Mouse (Mus musculus) bone marrow macrophage, adult 2 months (primary cell): ENCODE measurements around the gene Gm20532. TPM values are rescaled to one million over a fixed set of nuclear protein-coding genes. Genes with fewer than 3 reads are reported as not detected.
A peak's percentile ranks its signal among the peaks of the same experiment; 100 is the strongest.

Source experiments
- H3K27ac ChIP-seq: 2 replicates; pipeline ENCODE4 v1.5.1; 2012; ENCODE audit warnings: low read depth, low read length; ENCODE audit not compliant: insufficient read depth
- H3K4me1 ChIP-seq: 2 replicates; pipeline ENCODE4 v1.6.1; 2012; ENCODE audit warnings: low read length; ENCODE audit not compliant: control insufficient read depth, insufficient read depth
- H3K4me3 ChIP-seq: 2 replicates; pipeline ENCODE4 v1.5.1; 2012; ENCODE audit warnings: mild to moderate bottlenecking, low read length, moderate library complexity; ENCODE audit not compliant: insufficient read depth
- CTCF ChIP-seq: IDR thresholded peaks from 2 replicates; pipeline ENCODE4 v1.5.1; 2012; ENCODE audit warnings: low read depth, mild to moderate bottlenecking, low read length, moderate library complexity
- POLR2A ChIP-seq: IDR thresholded peaks from 2 replicates; pipeline ENCODE4 v1.6.1; 2012; ENCODE audit warnings: mild to moderate bottlenecking, low read depth, low read length, borderline replicate concordance
- polyA plus RNA-seq: library from polyadenylated mRNA; stranded (reverse); fragments of >200 nt; gene quantifications from 2 replicates; pipeline ENCODE4 v1.2.4, GENCODE M21; 2012; ENCODE audit not compliant: missing spikeins, insufficient read depth, insufficient read length

Gm20532 gene
- polyA plus RNA-seq, 1 experiment: not detected

GRCm38 (mm10) chr2:26593211-26594021, 7.0 kb downstream of the Gm20532 start:
- TF ChIP-seq POLR2A: no peak
- no peak for TF ChIP-seq CTCF
- no peak overlapping the region for H3K4me3 ChIP-seq
- no peak overlapping the region for H3K27ac ChIP-seq
- H3K4me1 ChIP-seq: peaks cover 8% of the 10 kb centered on the region

- no peak overlapping the region for H3K4me3 ChIP-seq
- TF ChIP-seq POLR2A (no peak), CTCF (peak; percentile 44)
- peaks cover 12% of the 10 kb centered on the region for H3K4me1 ChIP-seq
- H3K27ac ChIP-seq: no peak overlapping the region
Measured at GRCm38 (mm10) chr2:26594022-26594346, 7.5 kb downstream of the Gm20532 start.

GRCm38 (mm10) chr2:26594461-26594933, 8.1 kb downstream of the Gm20532 start:
- Histone ChIP-seq H3K27ac (no peak overlapping the region), H3K4me1 (peaks cover 15% of the 10 kb centered on the region), H3K4me3 (no peak overlapping the region)
- TF ChIP-seq POLR2A: no peak
- no peak for TF ChIP-seq CTCF

- Histone ChIP-seq H3K4me3 (no peak overlapping the region), H3K27ac (no peak overlapping the region), H3K4me1 (peaks cover 21% of the 10 kb centered on the region)
- no peak for TF ChIP-seq POLR2A
- no peak for TF ChIP-seq CTCF
Measured at GRCm38 (mm10) chr2:26594934-26595724, 8.7 kb downstream of the Gm20532 start.

- no peak overlapping the region for H3K4me3 ChIP-seq
- no peak overlapping the region for H3K27ac ChIP-seq
- peaks cover 23% of the 10 kb centered on the region for H3K4me1 ChIP-seq
- TF ChIP-seq POLR2A: no peak
- TF ChIP-seq CTCF: no peak
Measured at GRCm38 (mm10) chr2:26595725-26596435, 9.4 kb downstream of the Gm20532 start.

GRCm38 (mm10) chr2:26596898-26597297, 10.5 kb downstream of the Gm20532 start:
- no peak overlapping the region for H3K4me3 ChIP-seq
- no peak for TF ChIP-seq CTCF
- TF ChIP-seq POLR2A: no peak
- H3K27ac ChIP-seq: no peak overlapping the region
- peaks cover 23% of the 10 kb centered on the region for H3K4me1 ChIP-seq

- H3K4me3 ChIP-seq: no peak overlapping the region
- TF ChIP-seq CTCF (no peak), POLR2A (no peak)
- peaks cover 23% of the 10 kb centered on the region for H3K4me1 ChIP-seq
- no peak overlapping the region for H3K27ac ChIP-seq
Measured at GRCm38 (mm10) chr2:26597810-26598209, 11.4 kb downstream of the Gm20532 start.

- no peak overlapping the region for H3K4me3 ChIP-seq
- no peak for TF ChIP-seq POLR2A
- no peak for TF ChIP-seq CTCF
- H3K27ac ChIP-seq: no peak overlapping the region
- H3K4me1 ChIP-seq: peaks cover 25% of the 10 kb centered on the region
Measured at GRCm38 (mm10) chr2:26598462-26598861, 12.0 kb downstream of the Gm20532 start.

- H3K4me3 ChIP-seq: no peak overlapping the region
- TF ChIP-seq POLR2A: no peak
- TF ChIP-seq CTCF: no peak
- peaks cover 28% of the 10 kb centered on the region for H3K4me1 ChIP-seq
- no peak overlapping the region for H3K27ac ChIP-seq
Measured at GRCm38 (mm10) chr2:26599965-26600364, 13.5 kb downstream of the Gm20532 start.

- TF ChIP-seq POLR2A (no peak), CTCF (no peak)
- H3K4me3 ChIP-seq: no peak overlapping the region
- no peak overlapping the region for H3K27ac ChIP-seq
- H3K4me1 ChIP-seq: peaks cover 28% of the 10 kb centered on the region
Measured at GRCm38 (mm10) chr2:26600664-26601063, 14.2 kb downstream of the Gm20532 start.

- no peak for TF ChIP-seq CTCF
- no peak for TF ChIP-seq POLR2A
- Histone ChIP-seq H3K27ac (no peak overlapping the region), H3K4me1 (peaks cover 28% of the 10 kb centered on the region), H3K4me3 (no peak overlapping the region)
Measured at GRCm38 (mm10) chr2:26601595-26601994, 15.2 kb downstream of the Gm20532 start.
